Mouse (Mus musculus): ENCODE results near the gene Twist2. TPM values are rescaled to one million over a fixed set of nuclear protein-coding genes. Genes with fewer than 3 reads are reported as not detected.

Twist2 gene
- polyA plus RNA-seq (2011; ENCODE audit: insufficient read depth, insufficient read length, low replicate concordance, missing spikeins): 1.9 TPM in 1 of 2 replicates, not detected in the other

DNA sequence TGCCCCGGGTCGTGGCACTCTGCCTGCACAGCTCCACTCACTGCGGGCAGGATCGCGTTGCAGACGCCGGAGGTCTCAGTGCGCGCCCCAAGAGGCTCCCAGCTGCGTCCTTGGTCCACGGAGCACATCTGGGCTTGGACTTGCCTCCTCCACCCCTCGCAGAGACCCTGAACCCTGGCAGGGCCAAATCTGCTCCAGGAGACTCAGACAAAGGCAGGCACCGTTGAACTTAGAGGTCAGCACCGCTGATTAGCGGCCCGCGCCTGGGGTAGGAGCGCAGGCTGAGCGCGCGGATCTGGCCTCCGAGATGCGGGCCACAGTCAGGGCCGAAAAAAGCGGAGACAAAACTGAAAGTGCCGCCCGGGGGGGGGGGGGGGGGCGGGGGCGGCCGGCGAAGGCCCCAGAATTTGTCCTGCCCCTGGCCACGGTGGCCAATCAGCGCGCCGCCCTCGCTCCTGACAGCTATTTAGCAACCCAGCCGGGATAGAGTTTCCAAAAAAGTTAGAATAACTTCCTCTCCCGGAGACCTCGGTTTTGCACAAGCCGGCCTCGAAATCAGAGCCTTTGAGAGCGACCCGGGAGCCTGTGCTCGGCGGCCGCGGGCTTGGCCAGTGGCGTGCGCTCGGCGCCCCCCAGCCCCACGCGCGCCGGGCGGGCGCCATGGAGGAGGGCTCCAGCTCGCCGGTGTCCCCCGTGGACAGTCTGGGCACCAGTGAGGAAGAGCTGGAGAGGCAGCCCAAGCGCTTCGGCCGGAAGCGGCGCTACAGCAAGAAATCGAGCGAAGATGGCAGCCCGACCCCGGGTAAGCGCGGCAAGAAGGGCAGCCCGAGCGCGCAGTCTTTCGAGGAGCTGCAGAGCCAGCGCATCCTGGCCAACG lies at the start of gene Twist2:
Gene Twist2, plus strand, starts transcription at position 495 of the 877 bp plus-strand sequence.
- H3K4me1 ChIP-seq (ENCODE audit: control insufficient read depth, insufficient read depth, low read length): no peaks in the 10 kb centered on the region
- no peak within 1 kb of the TSS; the same call in 1 of the 2 replicates for H3K27ac ChIP-seq (ENCODE audit: control insufficient read depth, insufficient read depth, low read depth, low read length, poor library complexity)
- peak within 1 kb of the TSS; percentile 7 for H3K4me3 ChIP-seq (replicated peaks; ENCODE audit: control insufficient read depth, low read depth, low read length)
- TF ChIP-seq POLR2A (IDR thresholded peaks at IDR 0.05; ENCODE audit: borderline replicate concordance, control insufficient read depth, low read depth, low read length): no peak
- TF ChIP-seq CTCF (IDR thresholded peaks at IDR 0.05; ENCODE audit: control insufficient read depth, insufficient read depth, low read length): no peak
- 2% methylated on average over 76 of the region's 77 CpGs for whole genome bisulfite sequencing

GRCm38 (mm10) chr1:91752931-91753330 lies 48.3 kb upstream of the Twist2 start:
- 68% methylated on average over 9 of the region's 9 CpGs for WGBS
- H3K27ac ChIP-seq (ENCODE audit: control insufficient read depth, insufficient read depth, low read depth, low read length, poor library complexity): no peak overlapping the region
- H3K4me1 ChIP-seq (ENCODE audit: control insufficient read depth, insufficient read depth, low read length): no peaks in the 10 kb centered on the region
- TF ChIP-seq CTCF (IDR thresholded peaks at IDR 0.05; ENCODE audit: control insufficient read depth, insufficient read depth, low read length): no peak
- H3K4me3 ChIP-seq (replicated peaks; ENCODE audit: control insufficient read depth, low read depth, low read length): no peak overlapping the region

DNA sequence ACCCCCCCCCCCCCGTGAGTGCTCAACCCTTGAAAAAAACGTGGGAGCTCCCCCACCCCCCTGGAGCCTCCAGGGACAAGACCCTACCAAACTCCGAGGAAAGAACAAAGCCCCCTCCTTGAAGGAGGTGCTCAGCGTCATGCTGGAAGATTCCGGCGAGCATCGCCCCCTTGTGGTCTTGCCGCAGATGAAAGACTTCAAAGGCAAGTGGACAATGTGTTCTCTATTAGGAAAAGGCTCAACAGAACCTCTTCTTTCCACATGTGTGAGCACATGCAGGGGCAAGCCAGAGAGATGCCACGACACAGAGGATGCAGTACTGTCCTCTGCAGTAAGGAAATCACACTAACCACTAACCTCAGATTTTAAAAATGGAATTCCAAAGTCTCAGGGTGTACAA lies 46.2 kb upstream of the Twist2 start:
- TF ChIP-seq POLR2A (IDR thresholded peaks at IDR 0.05; ENCODE audit: borderline replicate concordance, control insufficient read depth, low read depth, low read length) (no peak), CTCF (IDR thresholded peaks at IDR 0.05; ENCODE audit: control insufficient read depth, insufficient read depth, low read length) (peak; percentile 71)
- H3K27ac ChIP-seq (ENCODE audit: control insufficient read depth, insufficient read depth, low read depth, low read length, poor library complexity): no peak overlapping the region
- WGBS: under 1% methylated on average over 9 of the region's 9 CpGs
- no peaks in the 10 kb centered on the region for H3K4me1 ChIP-seq (ENCODE audit: control insufficient read depth, insufficient read depth, low read length)
- H3K4me3 ChIP-seq (replicated peaks; ENCODE audit: control insufficient read depth, low read depth, low read length): no peak overlapping the region

DNA sequence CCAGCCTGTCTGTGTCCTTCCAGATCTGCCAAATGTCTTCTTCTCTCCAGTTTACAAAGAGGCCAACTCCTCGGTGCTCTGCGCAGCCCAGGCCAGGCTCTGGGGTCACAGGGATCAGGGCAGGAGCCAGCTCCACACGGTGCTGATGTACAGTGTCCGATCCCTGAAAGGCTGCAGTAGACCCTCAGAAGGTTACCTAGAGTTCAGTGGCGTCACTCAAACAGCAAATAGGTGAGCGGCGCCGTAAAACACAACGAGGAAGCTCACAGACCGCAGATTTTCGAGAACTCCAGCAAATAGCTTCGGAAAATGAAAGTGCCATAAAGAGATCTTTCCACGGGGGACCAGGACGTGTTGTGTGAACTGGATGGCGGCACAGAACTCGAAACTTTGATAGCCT lies 44.0 kb upstream of the Twist2 start:
- WGBS: 54% methylated on average over 16 of the region's 16 CpGs
- no peak overlapping the region for H3K27ac ChIP-seq (ENCODE audit: control insufficient read depth, insufficient read depth, low read depth, low read length, poor library complexity)
- no peaks in the 10 kb centered on the region for H3K4me1 ChIP-seq (ENCODE audit: control insufficient read depth, insufficient read depth, low read length)
- TF ChIP-seq CTCF (IDR thresholded peaks at IDR 0.05; ENCODE audit: control insufficient read depth, insufficient read depth, low read length) (no peak), POLR2A (IDR thresholded peaks at IDR 0.05; ENCODE audit: borderline replicate concordance, control insufficient read depth, low read depth, low read length) (no peak)
- H3K4me3 ChIP-seq (replicated peaks; ENCODE audit: control insufficient read depth, low read depth, low read length): no peak overlapping the region

DNA sequence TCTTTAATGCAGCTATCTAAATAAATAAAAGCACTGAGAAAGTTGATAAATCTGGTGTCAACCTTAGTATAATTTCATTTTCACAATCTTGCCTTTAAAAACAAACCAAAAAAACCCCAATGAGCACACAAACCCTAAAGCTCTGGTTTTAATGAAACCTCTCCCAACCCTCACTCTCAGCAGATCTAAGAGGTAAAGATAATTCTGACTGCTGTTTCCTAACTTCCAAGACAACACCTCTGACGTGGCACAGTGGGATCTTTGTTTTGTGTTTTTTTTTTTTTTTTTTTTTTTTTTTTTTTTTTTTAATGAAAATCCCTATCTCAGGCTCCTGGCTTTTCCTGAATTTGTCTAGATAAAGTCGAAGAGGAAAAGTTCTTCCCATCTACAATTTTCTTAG lies 43.1 kb upstream of the Twist2 start:
- no peak overlapping the region for H3K27ac ChIP-seq (ENCODE audit: control insufficient read depth, insufficient read depth, low read depth, low read length, poor library complexity)
- TF ChIP-seq POLR2A (IDR thresholded peaks at IDR 0.05; ENCODE audit: borderline replicate concordance, control insufficient read depth, low read depth, low read length) (no peak), CTCF (IDR thresholded peaks at IDR 0.05; ENCODE audit: control insufficient read depth, insufficient read depth, low read length) (no peak)
- WGBS: 28% methylated on average over 2 of the region's 2 CpGs
- H3K4me1 ChIP-seq (ENCODE audit: control insufficient read depth, insufficient read depth, low read length): no peaks in the 10 kb centered on the region
- H3K4me3 ChIP-seq (replicated peaks; ENCODE audit: control insufficient read depth, low read depth, low read length): no peak overlapping the region

GRCm38 (mm10) chr1:91758600-91759515 lies 42.4 kb upstream of the Twist2 start:
- H3K4me1 ChIP-seq (ENCODE audit: control insufficient read depth, insufficient read depth, low read length): no peaks in the 10 kb centered on the region
- TF ChIP-seq CTCF (IDR thresholded peaks at IDR 0.05; ENCODE audit: control insufficient read depth, insufficient read depth, low read length) (no peak), POLR2A (IDR thresholded peaks at IDR 0.05; ENCODE audit: borderline replicate concordance, control insufficient read depth, low read depth, low read length) (no peak)
- WGBS: 22% methylated on average over 12 of the region's 12 CpGs
- H3K27ac ChIP-seq (ENCODE audit: control insufficient read depth, insufficient read depth, low read depth, low read length, poor library complexity): no peak overlapping the region
- H3K4me3 ChIP-seq (replicated peaks; ENCODE audit: control insufficient read depth, low read depth, low read length): no peak overlapping the region

- no peak overlapping the region for H3K4me3 ChIP-seq (replicated peaks; ENCODE audit: control insufficient read depth, low read depth, low read length)
- 73% methylated on average over 14 of the region's 14 CpGs for WGBS
- TF ChIP-seq CTCF (IDR thresholded peaks at IDR 0.05; ENCODE audit: control insufficient read depth, insufficient read depth, low read length) (no peak), POLR2A (IDR thresholded peaks at IDR 0.05; ENCODE audit: borderline replicate concordance, control insufficient read depth, low read depth, low read length) (no peak)
- H3K27ac ChIP-seq (ENCODE audit: control insufficient read depth, insufficient read depth, low read depth, low read length, poor library complexity): no peak overlapping the region
- no peaks in the 10 kb centered on the region for H3K4me1 ChIP-seq (ENCODE audit: control insufficient read depth, insufficient read depth, low read length)
Observed at GRCm38 (mm10) chr1:91760140-91760986, 40.9 kb upstream of the Twist2 start.

Measured in bone marrow, adult 2 months (tissue).